Mouse (Mus musculus): Measurements from ENCODE around the gene Polg2. TPM values are rescaled to one million over a fixed set of nuclear protein-coding genes. Genes with fewer than 3 reads are reported as not detected.
"Not testable (repeated sequence)": the region's sequence is repeated elsewhere in the genome, so short reads cannot be mapped to it uniquely, and the experiment has no call there.

Polg2 gene
- total and polyA plus RNA-seq, 3 experiments = 12.1 to 12.5 (median 12.3) TPM

DNA sequence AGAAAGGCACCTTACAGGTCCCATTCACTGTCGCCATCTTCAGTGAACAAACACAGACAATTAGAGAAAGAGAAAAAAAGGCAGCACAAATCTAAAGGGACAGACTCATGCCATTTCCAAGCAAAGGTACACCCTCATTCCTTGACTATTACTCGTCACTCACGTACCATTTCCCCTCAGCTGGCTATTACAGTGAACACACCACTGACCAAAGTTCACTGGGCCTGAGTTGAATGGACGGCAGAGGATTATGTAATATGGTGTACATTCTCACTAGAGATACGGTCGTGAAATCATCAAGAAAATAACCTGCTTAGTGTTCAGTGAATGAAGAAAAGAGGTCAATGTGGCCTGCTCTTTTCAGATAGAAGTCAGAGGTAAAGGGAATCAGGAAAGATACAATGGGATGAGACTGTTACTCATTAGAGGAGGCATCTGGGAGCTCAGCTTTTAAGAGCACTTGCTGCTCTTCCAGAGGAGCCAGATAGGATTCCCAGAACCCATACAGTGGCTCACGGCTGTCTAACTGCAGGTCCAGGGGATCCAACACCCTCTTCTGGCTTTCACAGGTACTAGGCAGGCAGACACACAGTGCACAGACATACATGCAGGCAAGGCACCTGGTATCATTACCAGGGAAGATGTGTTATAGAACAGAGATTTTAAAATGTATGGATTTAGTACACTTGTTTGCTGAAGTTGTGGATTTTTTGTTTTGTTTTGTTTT is 33.2 kb upstream of the Polg2 start:
- DNase-seq (ENCODE audit: extremely low read depth) = no peak
- Histone ChIP-seq H3K36me3 (replicated peaks in 1 of 2; ENCODE audit: control insufficient read depth in 1 of 2, insufficient read depth in 1 of 2, low read length in 1 of 2) (peaks cover 73 to 92% of the 10 kb centered on the region in 2 experiments), H3K9ac (ENCODE audit: insufficient read depth, low read depth) (no peak overlapping the region), H3K27ac (ENCODE audit: insufficient read depth, low read depth) (no peak overlapping the region), H3K4me3 (replicated peaks in 1 of 3; ENCODE audit: low read depth in 2 of 3, low read length in 2 of 3, poor library complexity in 1 of 3) (no peak overlapping the region), H3K27me3 (replicated peaks) (no peaks in the 10 kb centered on the region), H3K4me2 (ENCODE audit: insufficient read depth, low read depth, poor library complexity, severe bottlenecking) (no peak overlapping the region), H3K79me2 (replicated peaks; ENCODE audit: control insufficient read depth, extremely low read depth, insufficient read depth, poor library complexity, severe bottlenecking) (no peaks in the 10 kb centered on the region), H3K9me3 (replicated peaks; ENCODE audit: low read length) (no peaks in the 10 kb centered on the region), H3K4me1 (ENCODE audit: control insufficient read depth in 1 of 2, insufficient read depth in 2 of 2) (peaks cover 0 to 9% of the 10 kb centered on the region in 2 experiments; a peak in 1 of 4 replicates)
- TF ChIP-seq NRF1 (IDR thresholded peaks at IDR 0.05; ENCODE audit: low read depth, low read length) (no peak), IRF4 (IDR thresholded peaks at IDR 0.05; ENCODE audit: low read depth, low read length) (no peak), USF1 (IDR thresholded peaks at IDR 0.05; ENCODE audit: low read depth, low read length) (no peak), JUN (IDR thresholded peaks at IDR 0.05; ENCODE audit: insufficient read depth, low read depth, low read length) (no peak), SMC3 (IDR thresholded peaks at IDR 0.05; ENCODE audit: low read depth, low read length) (no peak), ZMIZ1 (IDR thresholded peaks at IDR 0.05; ENCODE audit: low read depth, low read length) (no peak), CHD2 (IDR thresholded peaks at IDR 0.05; ENCODE audit: low read length) (no peak), CHD1 (IDR thresholded peaks at IDR 0.05; ENCODE audit: low read depth, low read length) (no peak), ELF1 (IDR thresholded peaks at IDR 0.05; ENCODE audit: low read depth, low read length) (no peak), UBTF (IDR thresholded peaks at IDR 0.05; ENCODE audit: low read depth, low read length) (no peak), HCFC1 (IDR thresholded peaks at IDR 0.05; ENCODE audit: low read depth, low read length) (no peak), BHLHE40 (IDR thresholded peaks at IDR 0.05; ENCODE audit: low read depth, low read length) (no peak), E2F4 (IDR thresholded peaks at IDR 0.05; ENCODE audit: insufficient replicate concordance, low read depth, low read length) (no peak), EP300 (IDR thresholded peaks at IDR 0.05; ENCODE audit: low read length) (no peak), NELFE (IDR thresholded peaks at IDR 0.05; ENCODE audit: low read depth, low read length) (no peak)
- in situ Hi-C loops (cut with MboI; ENCODE audit: low pct_ligation_motif_present, low pct_unique_long_range_greater_than_20kb, low sequenced_read_pairs) = no loop called here
- dilution Hi-C loops (cut with MboI; ENCODE audit: extremely low pct_ligation_motif_present, extremely low pct_unique_long_range_greater_than_20kb, low sequenced_read_pairs) = no loop called here

DNA sequence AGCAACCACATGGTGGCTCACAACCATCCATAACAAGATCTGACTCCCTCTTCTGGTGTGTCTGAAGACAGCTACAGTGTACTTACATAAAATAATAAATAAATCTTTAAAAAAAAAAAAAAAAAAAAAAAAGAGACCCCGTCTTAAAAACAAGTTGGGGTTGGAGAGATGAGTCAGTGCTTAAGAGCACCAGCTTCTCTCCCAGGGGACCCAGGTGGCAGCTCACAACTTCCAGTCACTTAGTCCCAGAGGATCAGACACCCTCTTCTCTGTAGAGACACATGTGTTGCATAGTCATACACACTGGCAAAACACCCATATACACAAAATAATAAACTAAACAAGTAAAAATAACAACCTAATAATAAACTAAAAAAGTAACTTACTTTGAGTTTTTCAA is 28.1 kb upstream of the Polg2 start:
- in situ Hi-C loops (cut with MboI; ENCODE audit: low pct_ligation_motif_present, low pct_unique_long_range_greater_than_20kb, low sequenced_read_pairs); H3K27me3 ChIP-seq (replicated peaks); H3K9me3 ChIP-seq (replicated peaks; ENCODE audit: low read length); H3K4me2 ChIP-seq (ENCODE audit: insufficient read depth, low read depth, poor library complexity, severe bottlenecking); H3K79me2 ChIP-seq (replicated peaks; ENCODE audit: control insufficient read depth, extremely low read depth, insufficient read depth, poor library complexity, severe bottlenecking); H3K27ac ChIP-seq (ENCODE audit: insufficient read depth, low read depth); H3K4me3 ChIP-seq (replicated peaks in 1 of 3; ENCODE audit: low read depth in 2 of 3, low read length in 2 of 3, poor library complexity in 1 of 3); dilution Hi-C loops (cut with MboI; ENCODE audit: extremely low pct_ligation_motif_present, extremely low pct_unique_long_range_greater_than_20kb, low sequenced_read_pairs); H3K9ac ChIP-seq (ENCODE audit: insufficient read depth, low read depth): not testable (repeated sequence)
- peaks cover 0 to 14% of the 10 kb centered on the region in 2 experiments; a peak in 2 of 4 replicates for H3K4me1 ChIP-seq (ENCODE audit: control insufficient read depth in 1 of 2, insufficient read depth in 2 of 2)
- TF ChIP-seq KAT2A (IDR thresholded peaks at IDR 0.05; ENCODE audit: insufficient replicate concordance, low read length) (0 out of 2 replicates have a peak, but pooled peaks have one; percentile 8), ZNF384 (IDR thresholded peaks at IDR 0.05; ENCODE audit: low read depth, low read length) (peak; percentile 64)
- H3K36me3 ChIP-seq (replicated peaks in 1 of 2; ENCODE audit: control insufficient read depth in 1 of 2, insufficient read depth in 1 of 2, low read length in 1 of 2) = peaks cover 48 to 77% of the 10 kb centered on the region in 2 experiments
- peak; percentile 65 for DNase-seq (ENCODE audit: extremely low read depth)
